Comparison of ENCODE assay signal across 9 mouse cellular contexts in genomic region chr3:95732744-95733521, GRCm38 (mm10). TPM values are rescaled to one million over a fixed set of nuclear protein-coding genes. Genes with fewer than 3 reads are reported as not detected.
DNase-seq lines count a peak whose midpoint lies in the region; ATAC-seq and TF ChIP-seq lines count a peak whose summit lies in the region.
"Had no signal": no experiment of that assay in that cellular context is flagged by ENCODE, and none has a peak within 500 bp of the region (broad histone marks: within the 10 kb centered on the region; RNA-seq: fewer than 3 reads in every experiment).

No protein-coding gene starts in this region.

- no peak overlapping the region; the same call in 1 of the 2 replicates for H3K9ac ChIP-seq in heart, embryonic 16.5 days (ENCODE audit: low read length)
- no peak overlapping the region for H3K9ac ChIP-seq in lung, embryonic 14.5 days
- H3K9ac ChIP-seq: hindbrain, embryonic 15.5 days had no signal

- H3K9me3 ChIP-seq in G1E (replicated peaks): no peaks in the 10 kb centered on the region
- no peaks in the 10 kb centered on the region for H3K9me3 ChIP-seq in heart, embryonic 16.5 days (replicated peaks; ENCODE audit: control insufficient read depth, low read length)
- H3K9me3 ChIP-seq in lung, embryonic 14.5 days (ENCODE audit: low read depth, low read length): no peaks in the 10 kb centered on the region
- H3K9me3 ChIP-seq in hindbrain, embryonic 10.5 days: no peaks in the 10 kb centered on the region
- H3K9me3 ChIP-seq in embryonic facial prominence, embryonic 10.5 days: no peaks in the 10 kb centered on the region
- H3K9me3 ChIP-seq: hindbrain, embryonic 15.5 days had no signal

- TF ChIP-seq CTCF in G1E (IDR thresholded peaks at IDR 0.05; ENCODE audit: low read depth, low read length): no peak
- no peak for TF ChIP-seq CTCF in lung, embryonic 14.5 days (IDR thresholded peaks at IDR 0.05; ENCODE audit: low read depth)

- H3K4me1 ChIP-seq in G1E (ENCODE audit: insufficient read depth, low read depth, low read length): peaks cover 73% of the 10 kb centered on the region
- H3K4me1 ChIP-seq in heart, embryonic 16.5 days (ENCODE audit: control insufficient read depth, insufficient read depth, low read length): peaks cover 26% of the 10 kb centered on the region
- H3K4me1 ChIP-seq in lung, embryonic 14.5 days (ENCODE audit: insufficient read depth): 0 out of 2 replicates have a peak, but pooled peaks cover 3% of the 10 kb centered on the region
- peaks cover 24% of the 10 kb centered on the region for H3K4me1 ChIP-seq in hindbrain, embryonic 10.5 days (replicated peaks)
- peaks cover 12% of the 10 kb centered on the region for H3K4me1 ChIP-seq in embryonic facial prominence, embryonic 10.5 days
- H3K4me1 ChIP-seq: hindbrain, embryonic 15.5 days had no signal

- H3K27me3 ChIP-seq in G1E (ENCODE audit: insufficient read depth, low read length): no peaks in the 10 kb centered on the region
- no peaks in the 10 kb centered on the region for H3K27me3 ChIP-seq in heart, embryonic 16.5 days (ENCODE audit: control insufficient read depth, insufficient read depth, low read length)
- no peaks in the 10 kb centered on the region for H3K27me3 ChIP-seq in lung, embryonic 14.5 days (ENCODE audit: insufficient read depth, low read length)
- H3K27me3 ChIP-seq in hindbrain, embryonic 10.5 days (ENCODE audit: insufficient read depth, poor library complexity, severe bottlenecking): no peaks in the 10 kb centered on the region
- H3K27me3 ChIP-seq in embryonic facial prominence, embryonic 10.5 days (replicated peaks; ENCODE audit: low read depth, poor library complexity, severe bottlenecking): no peaks in the 10 kb centered on the region
- H3K27me3 ChIP-seq: hindbrain, embryonic 15.5 days had no signal

- peak overlapping the region; percentile 57 for H3K27ac ChIP-seq in heart, embryonic 16.5 days (ENCODE audit: low read length)
- no peak overlapping the region for H3K27ac ChIP-seq in lung, embryonic 14.5 days (ENCODE audit: low read depth)
- no peak overlapping the region for H3K27ac ChIP-seq in hindbrain, embryonic 10.5 days
- H3K27ac ChIP-seq in embryonic facial prominence, embryonic 10.5 days (replicated peaks): no peak overlapping the region
- H3K27ac ChIP-seq: hindbrain, embryonic 15.5 days had no signal

- peak overlapping the region; percentile 25; the same call in 1 of the 2 replicates for H3K4me3 ChIP-seq in G1E (ENCODE audit: low read depth, low read length)
- no peak overlapping the region for H3K4me3 ChIP-seq in heart, embryonic 16.5 days (ENCODE audit: low read length)
- no peak overlapping the region for H3K4me3 ChIP-seq in lung, embryonic 14.5 days (ENCODE audit: low read depth, low read length)
- H3K4me3 ChIP-seq in hindbrain, embryonic 10.5 days: no peak overlapping the region
- H3K4me3 ChIP-seq in embryonic facial prominence, embryonic 10.5 days: no peak overlapping the region
- H3K4me3 ChIP-seq: hindbrain, embryonic 15.5 days had no signal

- H3K36me3 ChIP-seq in G1E (replicated peaks): peaks cover 39% of the 10 kb centered on the region
- peaks cover 6% of the 10 kb centered on the region for H3K36me3 ChIP-seq in heart, embryonic 16.5 days (ENCODE audit: control insufficient read depth, insufficient read depth)
- H3K36me3 ChIP-seq in lung, embryonic 14.5 days (ENCODE audit: insufficient read depth): peaks cover 13% of the 10 kb centered on the region; the same call in 1 of the 2 replicates
- peaks cover 43% of the 10 kb centered on the region for H3K36me3 ChIP-seq in hindbrain, embryonic 10.5 days
- peaks cover 43% of the 10 kb centered on the region for H3K36me3 ChIP-seq in embryonic facial prominence, embryonic 10.5 days (replicated peaks)
- H3K36me3 ChIP-seq: hindbrain, embryonic 15.5 days had no signal

- peak; percentile 39 for DNase-seq in G1E (ENCODE audit: low spot score)
- DNase-seq in adrenal gland, adult 8-10 months: peak; percentile 82
- peak; percentile 78 for DNase-seq in lung, embryonic 14.5 days
- no peak for DNase-seq in cerebellum, adult 18-20 months
- no peak for DNase-seq in hindbrain, embryonic 10.5 days (ENCODE audit: low spot score)
- DNase-seq in spleen, adult 12 weeks (ENCODE audit: low spot score): no peak
- no peak for DNase-seq in embryonic facial prominence, embryonic 10.5 days (ENCODE audit: low spot score)

- WGBS in heart, embryonic 16.5 days: 64% methylated on average over 11 of the region's 11 CpGs
- 69% methylated on average over 11 of the region's 11 CpGs for WGBS in lung, embryonic 14.5 days
- WGBS in hindbrain, embryonic 10.5 days: 86% methylated on average over 11 of the region's 11 CpGs
- WGBS in embryonic facial prominence, embryonic 10.5 days: 82% methylated on average over 11 of the region's 11 CpGs

- no peak overlapping the region for H3K4me2 ChIP-seq in heart, embryonic 16.5 days (ENCODE audit: low read depth, low read length)
- no peak overlapping the region for H3K4me2 ChIP-seq in lung, embryonic 14.5 days
- H3K4me2 ChIP-seq: hindbrain, embryonic 15.5 days had no signal

- ATAC-seq in G1E (ENCODE audit: extremely low read depth, insufficient number of reproducible peaks, low FRiP score, poor library complexity, severe bottlenecking): no peak
- no peak for ATAC-seq in heart, embryonic 16.5 days (replicated peaks; ENCODE audit: extremely low read depth, insufficient read depth, low FRiP score)
- ATAC-seq in lung, embryonic 14.5 days (ENCODE audit: insufficient read depth): 0 out of 2 replicates have a peak, but pooled peaks have one; percentile 19

RNA-seq across cellular contexts. Expression of gene Ecm1, which starts 6.4 kb away (rescaled TPM):
- total RNA-seq in G1E (2014; fragmentation: Nextera tagmentation) (3.6 and 7.4 TPM in 2 replicates), G1E (2017) (2.4 and 4.0 TPM in 2 replicates)
- 19.5 and 20.5 TPM in 2 replicates for polyA plus RNA-seq in G1E (2012)
- total RNA-seq in adrenal gland, adult 8-10 months (2022): 100 to 1,000 TPM; 619 to 722 (median 665) TPM
- polyA plus RNA-seq in heart, embryonic 16.5 days (2015; fragmentation: Nextera tagmentation; extraction: Ambion mirVana): 44.1 and 49.2 TPM in 2 replicates
- 23.5 and 27.7 TPM in 2 replicates for polyA plus RNA-seq in lung, embryonic 14.5 days (2014; fragmentation: Nextera tagmentation; extraction: Ambion mirVana)
- polyA plus RNA-seq in hindbrain, embryonic 10.5 days (2016; fragmentation: Nextera tagmentation; extraction: Ambion mirVana): 14.2 and 20.3 TPM in 2 replicates
- 9.7 and 10.9 TPM in 2 replicates for polyA plus RNA-seq in embryonic facial prominence, embryonic 10.5 days (2016; fragmentation: Nextera tagmentation; extraction: Ambion mirVana)

RNA-seq across cellular contexts. Expression of gene Tars2, which starts 27.1 kb away (rescaled TPM):
- total RNA-seq in G1E (2014; fragmentation: Nextera tagmentation) (47.2 and 69.0 TPM in 2 replicates), G1E (2017) (52.3 and 56.6 TPM in 2 replicates)
- polyA plus RNA-seq in G1E (2012): 38.3 and 69.7 TPM in 2 replicates
- 10 to 100 TPM; 62.2 to 74.5 (median 65.2) TPM for total RNA-seq in adrenal gland, adult 8-10 months (2022)
- polyA plus RNA-seq in heart, embryonic 16.5 days (2015; fragmentation: Nextera tagmentation; extraction: Ambion mirVana): 41.3 and 43.3 TPM in 2 replicates
- polyA plus RNA-seq in lung, embryonic 14.5 days (2014; fragmentation: Nextera tagmentation; extraction: Ambion mirVana): 47.5 and 52.3 TPM in 2 replicates
- polyA plus RNA-seq in hindbrain, embryonic 10.5 days (2016; fragmentation: Nextera tagmentation; extraction: Ambion mirVana): 58.8 and 69.9 TPM in 2 replicates
- 65.5 and 71.5 TPM in 2 replicates for polyA plus RNA-seq in embryonic facial prominence, embryonic 10.5 days (2016; fragmentation: Nextera tagmentation; extraction: Ambion mirVana)

RNA-seq across cellular contexts. Expression of gene Adamtsl4, which starts 45.2 kb away (rescaled TPM):
- total RNA-seq in G1E (2014; fragmentation: Nextera tagmentation) (not detected in 2 replicates), G1E (2017) (0.06 and 0.11 TPM in 2 replicates)
- polyA plus RNA-seq in G1E (2012): 0.01 TPM in 1 of 2 replicates, not detected in the other
- 10 to 100 TPM in 1 of 4 experiments, 1 to 10 TPM in 3; 4.3 to 10.2 (median 6.4) TPM for total RNA-seq in adrenal gland, adult 8-10 months (2022)
- 8.5 and 13.7 TPM in 2 replicates for polyA plus RNA-seq in heart, embryonic 16.5 days (2015; fragmentation: Nextera tagmentation; extraction: Ambion mirVana)
- 1.6 and 4.0 TPM in 2 replicates for polyA plus RNA-seq in lung, embryonic 14.5 days (2014; fragmentation: Nextera tagmentation; extraction: Ambion mirVana)
- 0.73 and 0.86 TPM in 2 replicates for polyA plus RNA-seq in hindbrain, embryonic 10.5 days (2016; fragmentation: Nextera tagmentation; extraction: Ambion mirVana)
- 1.00 and 1.6 TPM in 2 replicates for polyA plus RNA-seq in embryonic facial prominence, embryonic 10.5 days (2016; fragmentation: Nextera tagmentation; extraction: Ambion mirVana)

Comparison
In these comparisons a context has a peak if more than half of its experiments do, and no peak if none do; other contexts are left out.
1. DNase-seq: peak in G1E (single experiment), adrenal gland, adult 8-10 months (single experiment) and lung, embryonic 14.5 days (single experiment); none in cerebellum, adult 18-20 months (0 of 2), hindbrain, embryonic 10.5 days (single experiment), spleen, adult 12 weeks (single experiment) and embryonic facial prominence, embryonic 10.5 days (single experiment).